Mouse (Mus musculus): Measurements from ENCODE around the gene Gdf1. TPM values are rescaled to one million over a fixed set of nuclear protein-coding genes. Genes with fewer than 3 reads are reported as not detected.
A peak's percentile ranks its signal among the peaks of the same experiment; 100 is the strongest.

Gdf1 gene
- polyA plus RNA-seq, 1 experiment from 2014 or later, result 3.7 TPM

DNA sequence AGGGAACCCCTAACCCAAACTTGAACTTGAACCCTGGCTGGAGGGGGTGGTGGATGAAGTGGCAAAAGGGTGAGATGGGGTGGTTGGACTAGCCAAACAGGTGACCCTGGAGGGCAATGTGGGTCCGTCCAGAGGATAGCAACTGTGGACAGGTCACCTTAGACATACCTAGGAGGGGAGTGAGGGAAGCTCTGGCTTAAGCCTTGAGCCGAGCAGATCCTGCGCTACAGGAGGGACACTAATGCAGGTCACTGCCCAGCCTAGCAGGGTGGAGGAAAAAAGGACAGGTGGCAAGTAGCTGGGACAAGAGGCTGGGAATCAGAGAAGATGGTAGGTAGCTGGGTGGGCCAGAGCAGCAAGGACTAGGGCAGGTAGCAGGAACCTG, 22.4 kb downstream of the Gdf1 start:
- Histone ChIP-seq H3K36me3 (peaks cover 11% of the 10 kb centered on the region; the same call in 1 of the 2 replicates), H3K4me1 (peaks cover 47% of the 10 kb centered on the region), H3K27ac (replicated peaks) (no peak overlapping the region), H3K4me3 (peak overlapping the region; percentile 97), H3K9ac (replicated peaks) (peak overlapping the region; percentile 96), H3K4me2 (replicated peaks) (peak overlapping the region; percentile 99), H3K27me3 (no peaks in the 10 kb centered on the region), H3K9me3 (no peaks in the 10 kb centered on the region)
- 30% methylated on average over 3 of the region's 3 CpGs for WGBS
- no peak for ATAC-seq (ENCODE audit: low FRiP score, low read depth)

DNA sequence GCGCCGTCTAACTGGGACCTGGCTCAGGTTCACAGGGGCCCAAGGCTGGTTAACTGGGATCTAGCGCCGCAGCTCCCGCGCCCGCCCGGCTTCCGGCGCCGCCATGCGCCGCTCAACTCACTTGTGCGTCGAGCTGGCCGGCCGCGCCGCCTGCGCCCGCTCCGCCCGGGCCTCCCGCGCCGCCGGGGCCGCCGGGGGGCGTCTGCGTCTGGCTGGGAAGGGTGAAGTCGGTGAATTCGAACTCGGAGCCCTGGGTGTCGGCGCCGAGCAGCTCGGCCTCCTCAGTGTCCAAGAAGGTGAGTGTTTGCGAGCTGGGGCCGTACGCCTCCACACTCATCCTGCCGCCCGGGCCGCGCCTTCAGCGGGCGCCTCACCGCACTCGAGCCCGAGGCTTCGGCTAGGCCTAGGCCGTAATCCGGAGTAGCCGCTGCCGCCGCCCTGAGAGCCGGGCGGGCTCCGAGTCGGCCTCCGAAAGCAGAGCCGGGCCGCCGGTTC, 23.1 kb downstream of the Gdf1 start:
- WGBS, result 0% methylated on average over 53 of the region's 64 CpGs
- no peaks in the 10 kb centered on the region for H3K27me3 ChIP-seq
- H3K4me1 ChIP-seq, result peaks cover 47% of the 10 kb centered on the region
- ATAC-seq (ENCODE audit: low FRiP score, low read depth), result peak; percentile 59
- no peaks in the 10 kb centered on the region for H3K9me3 ChIP-seq
- H3K9ac ChIP-seq (replicated peaks), result peak overlapping the region; percentile 96
- peak overlapping the region; percentile 84 for H3K27ac ChIP-seq (replicated peaks)
- peak overlapping the region; percentile 97 for H3K4me3 ChIP-seq
- H3K4me2 ChIP-seq (replicated peaks), result peak overlapping the region; percentile 99
- peaks cover 11% of the 10 kb centered on the region; the same call in 1 of the 2 replicates for H3K36me3 ChIP-seq

DNA sequence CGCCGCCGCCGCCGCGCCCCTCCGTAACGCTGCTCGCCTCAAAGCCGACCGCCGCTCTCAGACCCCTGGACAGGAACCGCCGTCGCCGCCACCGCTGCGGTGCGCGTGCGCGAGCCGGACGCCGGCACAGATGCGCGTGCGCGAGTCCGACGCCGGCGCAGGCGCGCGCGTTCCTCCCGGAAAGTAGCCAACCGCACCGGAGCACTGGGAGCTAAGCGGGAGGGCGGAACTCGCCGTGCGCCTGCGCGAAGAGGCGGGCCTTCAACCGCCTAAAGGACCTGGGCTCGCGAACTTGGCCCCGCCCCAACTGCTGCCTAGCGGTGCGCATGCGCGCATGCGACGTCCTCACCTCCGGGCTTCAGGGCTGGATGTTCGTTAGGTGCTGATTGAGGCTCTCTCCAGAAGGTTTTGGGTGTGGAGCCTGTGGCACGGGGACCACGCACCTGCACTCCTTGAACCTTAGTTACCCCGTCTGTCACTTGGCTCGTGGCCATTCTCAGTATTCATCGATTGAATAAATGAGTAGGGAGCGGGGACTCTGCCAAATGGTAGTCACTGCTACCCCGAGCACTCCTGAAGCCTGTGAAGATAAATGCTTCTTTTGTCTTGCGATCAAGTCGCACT, 23.7 kb downstream of the Gdf1 start, which contains the start of gene Upf1:
TSS of gene Upf1 (minus strand) at position 85 of the 624 bp plus-strand sequence.
- Histone ChIP-seq H3K9me3 (no peaks in the 10 kb centered on the region), H3K4me1 (peaks cover 45% of the 10 kb centered on the region), H3K9ac (replicated peaks) (peak within 1 kb of the TSS; percentile 96), H3K4me2 (replicated peaks) (peak within 1 kb of the TSS; percentile 99), H3K4me3 (peak within 1 kb of the TSS; percentile 97), H3K27ac (replicated peaks) (peak within 1 kb of the TSS; percentile 84), H3K36me3 (peaks cover 11% of the 10 kb centered on the region; the same call in 1 of the 2 replicates), H3K27me3 (0 out of 2 replicates have a peak, but pooled peaks cover under 1% of the 10 kb centered on the region)
- under 1% methylated on average over 61 of the region's 69 CpGs for WGBS
- ATAC-seq (ENCODE audit: low FRiP score, low read depth), result peak; percentile 91

DNA sequence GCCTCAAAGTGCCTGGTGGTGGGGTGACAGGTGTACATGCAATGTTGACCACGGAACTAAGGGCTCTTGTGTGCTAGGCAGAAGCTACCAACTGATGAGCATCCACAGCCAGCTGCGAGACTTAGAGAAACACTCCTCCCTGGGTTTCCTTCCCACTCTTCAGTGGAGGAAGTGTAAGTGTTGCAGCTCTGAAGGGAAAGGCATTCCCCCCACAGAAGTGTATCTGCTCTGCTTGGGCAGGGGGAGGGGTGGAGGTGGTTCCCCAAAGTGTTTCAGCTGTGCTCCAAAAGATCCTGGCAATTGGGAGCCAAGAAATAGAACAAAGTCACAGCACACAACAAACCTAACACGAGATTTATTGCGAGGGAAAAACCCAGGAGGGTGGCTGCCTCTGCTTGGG, 24.4 kb downstream of the Gdf1 start:
- peaks cover 38% of the 10 kb centered on the region for H3K4me1 ChIP-seq
- 61% methylated on average over 4 of the region's 4 CpGs for WGBS
- peak overlapping the region; percentile 65 for H3K9ac ChIP-seq (replicated peaks)
- no peaks in the 10 kb centered on the region for H3K9me3 ChIP-seq
- H3K36me3 ChIP-seq, result 0 out of 2 replicates have a peak, but pooled peaks cover 5% of the 10 kb centered on the region
- H3K4me3 ChIP-seq, result peak overlapping the region; percentile 97
- peak overlapping the region; percentile 84 for H3K27ac ChIP-seq (replicated peaks)
- H3K27me3 ChIP-seq, result 0 out of 2 replicates have a peak, but pooled peaks cover 6% of the 10 kb centered on the region
- no peak for ATAC-seq (ENCODE audit: low FRiP score, low read depth)
- H3K4me2 ChIP-seq (replicated peaks), result peak overlapping the region; percentile 99

DNA sequence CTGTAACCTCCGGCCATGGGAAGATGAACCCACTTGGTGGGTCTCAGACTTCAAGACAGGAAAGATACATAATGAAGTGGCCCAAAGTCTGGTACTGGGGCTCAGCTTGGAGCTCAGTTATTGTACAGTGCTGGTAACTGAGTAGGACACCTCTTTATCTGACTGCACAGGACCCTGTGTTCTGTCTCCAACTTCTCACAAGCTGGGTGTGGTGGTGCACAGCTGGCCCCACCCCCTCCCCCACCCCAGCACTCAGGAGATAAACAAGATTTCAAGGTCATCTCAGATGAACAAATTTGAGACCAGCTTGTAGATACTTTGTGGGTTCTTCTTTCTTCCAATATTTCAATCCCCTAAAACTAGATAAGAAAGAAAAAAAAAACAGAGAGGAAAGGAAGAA, 26.5 kb downstream of the Gdf1 start:
- no peak overlapping the region for H3K27ac ChIP-seq (replicated peaks)
- H3K36me3 ChIP-seq, result no peaks in the 10 kb centered on the region
- WGBS, result 84% methylated on average over 1 of the region's 1 CpGs
- peaks cover 19% of the 10 kb centered on the region for H3K4me1 ChIP-seq
- H3K27me3 ChIP-seq, result peaks cover 6% of the 10 kb centered on the region; the same call in 1 of the 2 replicates
- H3K9ac ChIP-seq (replicated peaks), result no peak overlapping the region
- H3K4me2 ChIP-seq (replicated peaks), result no peak overlapping the region
- no peak overlapping the region for H3K4me3 ChIP-seq
- no peak for ATAC-seq (ENCODE audit: low FRiP score, low read depth)
- H3K9me3 ChIP-seq, result no peaks in the 10 kb centered on the region

DNA sequence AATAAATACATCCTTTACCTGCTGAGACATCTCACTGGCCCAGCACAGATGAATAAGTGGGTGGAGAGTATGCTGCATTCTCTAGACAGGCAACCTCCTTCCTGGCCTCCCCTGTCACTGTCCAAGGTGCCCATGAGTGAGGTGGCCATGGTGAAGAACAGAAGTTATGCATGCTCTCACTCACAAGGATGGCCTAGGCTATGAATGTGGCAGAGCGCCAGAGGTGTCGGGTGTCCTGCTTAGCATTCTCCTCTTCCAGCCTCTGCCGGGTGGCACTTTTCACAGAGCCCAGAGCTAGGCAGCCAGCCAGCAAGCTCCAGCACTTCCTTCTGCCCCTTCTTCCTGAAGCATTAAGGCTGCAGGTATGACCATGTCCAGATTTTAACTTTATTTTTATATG, 29.8 kb downstream of the Gdf1 start:
- Histone ChIP-seq H3K27me3 (peaks cover 6% of the 10 kb centered on the region), H3K4me3 (no peak overlapping the region), H3K4me1 (no peaks in the 10 kb centered on the region), H3K4me2 (replicated peaks) (no peak overlapping the region), H3K36me3 (no peaks in the 10 kb centered on the region), H3K9ac (replicated peaks) (no peak overlapping the region), H3K9me3 (no peaks in the 10 kb centered on the region), H3K27ac (replicated peaks) (no peak overlapping the region)
- WGBS, result 67% methylated on average over 3 of the region's 3 CpGs
- no peak for ATAC-seq (ENCODE audit: low FRiP score, low read depth)

- H3K4me2 ChIP-seq (replicated peaks), result no peak overlapping the region
- ATAC-seq (ENCODE audit: low FRiP score, low read depth), result no peak
- no peaks in the 10 kb centered on the region for H3K9me3 ChIP-seq
- 50% methylated on average over 4 of the region's 4 CpGs for WGBS
- no peak overlapping the region for H3K9ac ChIP-seq (replicated peaks)
- no peaks in the 10 kb centered on the region for H3K36me3 ChIP-seq
- peaks cover 6% of the 10 kb centered on the region for H3K27me3 ChIP-seq
- no peak overlapping the region for H3K27ac ChIP-seq (replicated peaks)
- no peak overlapping the region for H3K4me3 ChIP-seq
- H3K4me1 ChIP-seq, result no peaks in the 10 kb centered on the region
Measured at GRCm38 (mm10) chr8:70360769-70361168, 31.2 kb downstream of the Gdf1 start.

DNA sequence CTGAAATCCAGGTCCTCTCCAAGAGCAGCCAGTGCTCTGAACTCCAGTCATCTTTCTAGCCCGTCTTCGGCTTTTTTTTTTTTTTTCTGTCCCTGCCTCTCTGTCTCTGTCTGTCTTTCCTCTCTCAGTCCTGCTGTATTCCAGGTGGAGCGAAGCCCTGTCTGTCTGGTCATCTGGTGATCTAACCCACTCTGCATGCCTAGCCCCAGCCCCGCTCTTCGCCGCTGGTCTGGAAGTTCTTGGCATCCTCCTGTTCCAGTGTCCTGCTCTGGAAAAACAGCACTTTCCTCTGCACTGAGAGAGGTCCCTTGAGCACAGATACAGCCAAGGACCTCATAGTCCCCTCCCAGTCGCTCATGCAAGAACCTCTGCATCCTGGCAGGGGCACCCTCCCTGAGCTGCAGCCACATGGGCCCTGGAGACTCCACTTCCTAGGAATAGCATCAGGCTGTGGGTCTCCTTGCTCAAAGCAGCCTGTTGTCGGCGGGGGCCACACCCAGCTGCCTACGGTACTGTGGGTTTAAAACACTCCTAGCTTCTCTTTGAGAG, 31.9 kb downstream of the Gdf1 start:
- no peak overlapping the region for H3K4me3 ChIP-seq
- H3K4me1 ChIP-seq, result no peaks in the 10 kb centered on the region
- H3K27me3 ChIP-seq, result peaks cover 11% of the 10 kb centered on the region
- no peak for ATAC-seq (ENCODE audit: low FRiP score, low read depth)
- H3K9ac ChIP-seq (replicated peaks), result no peak overlapping the region
- no peaks in the 10 kb centered on the region for H3K9me3 ChIP-seq
- 74% methylated on average over 10 of the region's 10 CpGs for WGBS
- no peak overlapping the region for H3K27ac ChIP-seq (replicated peaks)
- no peaks in the 10 kb centered on the region for H3K36me3 ChIP-seq
- H3K4me2 ChIP-seq (replicated peaks), result no peak overlapping the region

GRCm38 (mm10) chr8:70364066-70364465, 34.4 kb downstream of the Gdf1 start:
- WGBS, result 31% methylated on average over 5 of the region's 5 CpGs
- Histone ChIP-seq H3K27ac (replicated peaks) (no peak overlapping the region), H3K4me1 (no peaks in the 10 kb centered on the region), H3K4me2 (replicated peaks) (no peak overlapping the region), H3K9ac (replicated peaks) (no peak overlapping the region), H3K4me3 (no peak overlapping the region), H3K9me3 (no peaks in the 10 kb centered on the region), H3K36me3 (no peaks in the 10 kb centered on the region), H3K27me3 (peaks cover 15% of the 10 kb centered on the region)
- no peak for ATAC-seq (ENCODE audit: low FRiP score, low read depth)

- no peak for ATAC-seq (ENCODE audit: low FRiP score, low read depth)
- H3K4me1 ChIP-seq, result no peaks in the 10 kb centered on the region
- peaks cover 26% of the 10 kb centered on the region for H3K27me3 ChIP-seq
- H3K9me3 ChIP-seq, result no peaks in the 10 kb centered on the region
- H3K36me3 ChIP-seq, result no peaks in the 10 kb centered on the region
- no peak overlapping the region for H3K27ac ChIP-seq (replicated peaks)
- H3K4me2 ChIP-seq (replicated peaks), result no peak overlapping the region
- H3K9ac ChIP-seq (replicated peaks), result no peak overlapping the region
- H3K4me3 ChIP-seq, result no peak overlapping the region
- WGBS, result 71% methylated on average over 5 of the region's 5 CpGs
Measured at GRCm38 (mm10) chr8:70366588-70366987, 37.0 kb downstream of the Gdf1 start.

DNA sequence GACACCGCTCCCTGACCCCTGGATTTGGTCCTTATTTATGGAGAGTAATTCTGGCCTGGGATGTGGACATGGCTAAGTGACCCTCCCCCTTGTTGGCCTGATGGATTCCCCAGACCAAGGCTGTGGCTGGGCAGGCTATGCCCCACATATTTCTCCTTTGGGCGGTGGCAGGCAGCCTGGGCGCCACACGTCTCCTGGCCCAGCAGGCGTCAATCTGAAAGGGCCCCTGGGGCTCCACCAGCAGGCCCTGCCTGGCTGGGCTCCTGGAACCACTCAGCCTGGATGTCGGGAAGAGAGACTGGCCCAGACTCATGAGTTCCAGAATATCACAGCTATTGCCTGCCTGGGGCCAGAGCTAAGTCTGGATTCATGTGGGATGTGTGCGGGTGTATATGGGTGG, 40.9 kb downstream of the Gdf1 start:
- WGBS, result 77% methylated on average over 7 of the region's 7 CpGs
- Histone ChIP-seq H3K27me3 (peaks cover 65% of the 10 kb centered on the region), H3K4me2 (replicated peaks) (no peak overlapping the region), H3K9ac (replicated peaks) (no peak overlapping the region), H3K27ac (replicated peaks) (no peak overlapping the region), H3K9me3 (no peaks in the 10 kb centered on the region), H3K36me3 (no peaks in the 10 kb centered on the region), H3K4me1 (peaks cover 17% of the 10 kb centered on the region), H3K4me3 (no peak overlapping the region)
- no peak for ATAC-seq (ENCODE audit: low FRiP score, low read depth)

GRCm38 (mm10) chr8:70371951-70372350, 42.3 kb downstream of the Gdf1 start:
- H3K27me3 ChIP-seq, result peaks cover 71% of the 10 kb centered on the region
- no peak overlapping the region for H3K27ac ChIP-seq (replicated peaks)
- WGBS, result 38% methylated on average over 6 of the region's 6 CpGs
- H3K9me3 ChIP-seq, result no peaks in the 10 kb centered on the region
- no peak for ATAC-seq (ENCODE audit: low FRiP score, low read depth)
- no peak overlapping the region for H3K9ac ChIP-seq (replicated peaks)
- no peaks in the 10 kb centered on the region for H3K36me3 ChIP-seq
- peaks cover 17% of the 10 kb centered on the region for H3K4me1 ChIP-seq
- H3K4me3 ChIP-seq, result no peak overlapping the region
- H3K4me2 ChIP-seq (replicated peaks), result no peak overlapping the region
